Mouse (Mus musculus): ENCODE data around the gene Olfr508. TPM values are rescaled to one million over a fixed set of nuclear protein-coding genes. Genes with fewer than 3 reads are reported as not detected.
"Not testable (repeated sequence)": the region's sequence is repeated elsewhere in the genome, so short reads cannot be mapped to it uniquely, and the experiment has no call there.

The Olfr508 gene
- not detected for total RNA-seq (2021)

GRCm38 (mm10) chr7:108629694-108630093, at the start of gene Olfr508:
Gene Olfr508 (plus strand): TSS chr7:108629994.
- no peak for DNase-seq (ENCODE audit: extremely low spot score in 1 of 2, low spot score in 1 of 2)

- DNase-seq (ENCODE audit: extremely low spot score in 1 of 2, low spot score in 1 of 2), result no peak
Measured at GRCm38 (mm10) chr7:108589797-108590196, 40.0 kb upstream of the Olfr508 start.

GRCm38 (mm10) chr7:108601916-108602315, 27.9 kb upstream of the Olfr508 start:
- not testable (repeated sequence) for DNase-seq (ENCODE audit: extremely low spot score in 1 of 2, low spot score in 1 of 2)

GRCm38 (mm10) chr7:108610487-108610886, 19.3 kb upstream of the Olfr508 start, which contains the start of gene Olfr506:
Gene Olfr506 (plus strand): TSS chr7:108610787.
- DNase-seq (ENCODE audit: extremely low spot score in 1 of 2, low spot score in 1 of 2), result no peak

DNA sequence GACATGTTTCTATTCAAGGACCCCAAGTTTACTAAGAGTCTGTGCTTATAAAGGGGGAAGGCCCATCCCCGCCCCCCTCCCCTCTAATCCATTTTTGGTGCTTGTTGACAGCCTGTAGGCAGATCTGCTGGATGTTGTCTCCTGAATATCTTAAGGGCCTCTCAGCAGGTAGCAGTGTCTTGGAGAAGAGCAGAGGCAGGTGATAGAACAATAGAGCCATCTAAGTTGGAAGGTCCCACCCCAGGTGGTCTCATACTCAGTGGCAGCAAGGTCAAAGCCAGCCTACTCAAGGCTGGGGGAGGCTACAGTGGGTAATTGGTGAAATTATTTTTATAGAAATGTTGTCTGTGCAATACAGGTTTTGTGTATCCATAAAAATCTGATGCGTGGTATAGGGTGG, 15.7 kb upstream of the Olfr508 start:
- DNase-seq (ENCODE audit: extremely low spot score in 1 of 2, low spot score in 1 of 2), result no peak

DNA sequence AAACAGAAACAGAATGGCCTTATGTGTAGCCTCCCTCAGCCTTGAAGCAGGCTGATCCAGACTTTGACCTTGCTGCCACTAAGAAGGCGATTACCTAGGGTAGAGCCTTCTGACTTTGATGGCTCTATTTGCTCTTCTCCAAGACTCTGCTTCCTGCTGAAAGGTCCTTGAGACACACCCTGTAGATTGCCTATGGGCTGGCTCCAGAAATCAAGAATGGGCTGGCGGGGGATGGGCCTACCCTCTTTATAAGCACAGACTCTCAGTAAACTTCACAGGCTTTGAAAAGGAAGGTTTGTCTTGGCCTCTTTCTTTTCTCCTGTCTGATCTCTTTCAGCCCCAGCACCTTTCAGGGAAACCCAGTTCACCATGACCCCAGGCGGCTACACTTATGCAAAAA, 13.0 kb upstream of the Olfr508 start:
- not testable (repeated sequence) for DNase-seq (ENCODE audit: extremely low spot score in 1 of 2, low spot score in 1 of 2)

DNA sequence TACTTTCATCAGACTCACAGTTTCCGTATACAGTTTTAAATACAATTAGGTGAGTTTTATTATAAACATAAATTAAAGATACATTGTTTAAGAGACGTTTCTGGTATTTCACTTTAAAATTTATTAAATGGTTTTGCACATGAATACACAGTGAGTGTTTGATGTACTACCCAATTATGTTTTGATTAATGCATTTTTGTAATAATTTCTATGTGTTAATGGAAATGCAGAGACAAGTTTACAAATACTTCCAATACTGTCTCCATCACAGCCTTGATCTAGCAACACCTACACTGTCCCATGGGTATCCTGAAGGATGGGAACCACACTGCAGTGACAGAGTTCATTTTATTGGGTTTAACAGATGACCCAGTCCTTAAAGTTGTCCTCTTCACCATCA, 8.3 kb upstream of the Olfr508 start, which contains the start of gene Olfr507:
TSS of gene Olfr507 (plus strand) at position 301 of the 400 bp plus-strand sequence.
- DNase-seq (ENCODE audit: extremely low spot score in 1 of 2, low spot score in 1 of 2), result no peak

GRCm38 (mm10) chr7:108651806-108652205, 22.0 kb downstream of the Olfr508 start, which contains the start of gene Olfr509:
Gene Olfr509 (minus strand): TSS chr7:108651906.
- DNase-seq (ENCODE audit: extremely low spot score in 1 of 2, low spot score in 1 of 2), result no peak

GRCm38 (mm10) chr7:108662419-108662818, 32.6 kb downstream of the Olfr508 start:
- no peak for DNase-seq (ENCODE audit: extremely low spot score in 1 of 2, low spot score in 1 of 2)

DNA sequence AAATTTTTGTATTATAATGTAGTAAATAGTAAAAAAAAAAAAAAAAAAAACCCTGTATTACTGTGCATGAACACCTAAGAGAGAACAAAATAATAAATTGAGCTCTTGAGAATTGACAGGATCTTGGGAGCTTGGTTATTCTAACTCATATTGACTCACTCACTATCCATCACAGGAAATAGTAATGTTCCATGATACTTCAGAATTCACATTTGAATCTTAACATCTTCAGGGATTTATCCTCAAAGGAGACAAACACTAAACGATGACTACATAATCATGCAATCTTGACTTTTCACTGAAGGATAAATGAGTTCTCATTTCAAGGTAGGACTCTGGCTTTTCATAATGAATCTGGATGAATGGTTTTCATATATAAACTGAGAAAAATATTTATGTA, 36.3 kb downstream of the Olfr508 start, which contains the start of gene Olfr510:
TSS of gene Olfr510 (plus strand) at position 301 of the 400 bp plus-strand sequence.
- no peak for DNase-seq (ENCODE audit: extremely low spot score in 1 of 2, low spot score in 1 of 2)

- DNase-seq (ENCODE audit: extremely low spot score in 1 of 2, low spot score in 1 of 2), result no peak
Measured at GRCm38 (mm10) chr7:108671058-108671457, 41.3 kb downstream of the Olfr508 start.

DNA sequence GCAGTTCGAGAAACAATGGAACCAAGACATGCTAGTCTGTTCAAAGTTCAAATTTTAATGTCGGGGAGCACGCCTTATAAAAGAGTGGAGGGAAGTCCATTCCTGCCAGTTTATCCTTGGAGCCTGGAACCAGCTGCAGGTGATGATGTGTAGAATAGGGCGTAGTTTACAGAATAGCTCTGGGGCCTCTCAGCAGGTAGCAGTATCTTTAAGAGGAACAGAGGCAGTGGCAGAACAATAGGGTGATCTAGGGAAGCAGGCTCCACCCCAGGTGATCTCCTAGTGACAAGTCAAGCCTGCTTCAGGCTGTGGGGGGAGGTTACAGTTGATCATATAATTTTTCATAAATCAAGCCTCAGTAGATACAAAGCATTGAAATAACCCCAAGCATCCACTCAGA, 49.1 kb downstream of the Olfr508 start:
- no peak for DNase-seq (ENCODE audit: extremely low spot score in 1 of 2, low spot score in 1 of 2)

Other genes starting within 250 kb of the Olfr508 start
- not detected for gene Olfr495, start 236.8 kb upstream of the Olfr508 start, total RNA-seq (2021)
- gene Olfr497, start 209.6 kb upstream of the Olfr508 start, total RNA-seq (2021), result not detected
- gene Olfr498, start 164.7 kb upstream of the Olfr508 start, total RNA-seq (2021), result not detected
- not detected for gene Olfr502, start 104.9 kb upstream of the Olfr508 start, total RNA-seq (2021)
- gene Olfr503, start 85.5 kb upstream of the Olfr508 start, total RNA-seq (2021), result not detected
- not detected for gene Olfr504, start 64.2 kb upstream of the Olfr508 start, total RNA-seq (2021)
- gene Olfr506, start 19.2 kb upstream of the Olfr508 start, total RNA-seq (2021), result not detected
- gene Olfr507, start 8.2 kb upstream of the Olfr508 start, total RNA-seq (2021), result not detected
- gene Olfr509, start 21.9 kb downstream of the Olfr508 start, total RNA-seq (2021), result not detected
- gene Olfr510, start 36.4 kb downstream of the Olfr508 start, total RNA-seq (2021), result not detected
- gene Olfr512, start 83.3 kb downstream of the Olfr508 start, total RNA-seq (2021), result not detected
- not detected for gene Olfr513, start 121.0 kb downstream of the Olfr508 start, total RNA-seq (2021)
- gene Olfr514, start 196.0 kb downstream of the Olfr508 start, total RNA-seq (2021), result not detected
- gene Olfr516, start 220.5 kb downstream of the Olfr508 start, total RNA-seq (2021), result not detected
- gene Olfr517, start 242.4 kb downstream of the Olfr508 start, total RNA-seq (2021), result not detected